In the genomic region with DNA sequence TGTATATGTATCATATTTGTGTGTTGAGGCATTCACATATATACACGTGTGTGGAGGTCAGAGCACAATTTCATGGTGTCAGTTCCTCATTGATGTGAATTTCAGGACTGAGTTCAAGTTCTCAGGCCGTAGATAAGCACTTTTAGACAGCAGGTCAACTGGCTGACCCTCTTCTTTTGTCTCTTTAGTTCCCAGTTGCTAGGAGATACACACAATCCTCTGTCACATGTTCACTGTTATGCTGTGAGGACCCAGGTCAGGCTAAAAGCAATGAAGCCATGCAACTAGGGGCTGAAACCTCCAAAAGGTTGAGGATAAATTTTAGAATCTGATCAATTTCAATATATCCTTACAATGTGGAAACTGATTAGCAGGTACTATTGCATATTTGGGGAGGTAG, we compare ENCODE assay signal across 29 mouse cellular contexts.
DNase-seq lines count a peak whose midpoint lies in the region; ATAC-seq lines count a peak whose summit lies in the region.
"Had no signal": no experiment of that assay in that cellular context is flagged by ENCODE, and none has a peak within 500 bp of the region (broad histone marks: within the 10 kb centered on the region; RNA-seq: fewer than 3 reads in every experiment).

No protein-coding gene starts in this region.

- H3K9ac ChIP-seq in forebrain, embryonic 13.5 days: no peak overlapping the region
- no peak overlapping the region for H3K9ac ChIP-seq in forebrain, embryonic 14.5 days (ENCODE audit: low read length)
- H3K9ac ChIP-seq in midbrain, embryonic 12.5 days (replicated peaks): no peak overlapping the region
- no peak overlapping the region for H3K9ac ChIP-seq in midbrain, embryonic 14.5 days (replicated peaks; ENCODE audit: low read length)
- H3K9ac ChIP-seq in neural tube, embryonic 14.5 days (replicated peaks; ENCODE audit: low read depth, low read length): no peak overlapping the region
- H3K9ac ChIP-seq: heart, embryonic 12.5 days; intestine, embryonic 15.5 days; liver, embryonic 14.5 days; neural tube, embryonic 13.5 days had no signal

- intact Hi-C loops in left cerebral cortex, postnatal 14 days (cut with DNase I): no loop called here

- H3K4me1 ChIP-seq in forebrain, embryonic 13.5 days: peaks cover 12% of the 10 kb centered on the region
- peaks cover 6% of the 10 kb centered on the region for H3K4me1 ChIP-seq in forebrain, embryonic 14.5 days (ENCODE audit: control insufficient read depth, insufficient read depth, low read length)
- peaks cover 13% of the 10 kb centered on the region for H3K4me1 ChIP-seq in midbrain, embryonic 12.5 days
- peaks cover 12% of the 10 kb centered on the region for H3K4me1 ChIP-seq in midbrain, embryonic 14.5 days (ENCODE audit: control insufficient read depth, insufficient read depth, low read length)
- peaks cover 9% of the 10 kb centered on the region; the same call in 1 of the 2 replicates for H3K4me1 ChIP-seq in neural tube, embryonic 14.5 days (ENCODE audit: control insufficient read depth, insufficient read depth, low read length)
- H3K4me1 ChIP-seq: heart, embryonic 12.5 days; intestine, embryonic 15.5 days had no signal

- WGBS in forebrain, embryonic 13.5 days: 30% methylated on average over 2 of the region's 2 CpGs
- WGBS in forebrain, embryonic 14.5 days: 41% methylated on average over 2 of the region's 2 CpGs
- 19% methylated on average over 2 of the region's 2 CpGs for WGBS in midbrain, embryonic 12.5 days
- WGBS in midbrain, embryonic 14.5 days: 8% methylated on average over 2 of the region's 2 CpGs
- 25% methylated on average over 2 of the region's 2 CpGs for WGBS in neural tube, embryonic 14.5 days

- H3K27ac ChIP-seq in forebrain, embryonic 13.5 days: no peak overlapping the region
- H3K27ac ChIP-seq in forebrain, embryonic 14.5 days (ENCODE audit: low read depth, low read length): no peak overlapping the region
- no peak overlapping the region for H3K27ac ChIP-seq in midbrain, embryonic 12.5 days (replicated peaks)
- H3K27ac ChIP-seq in midbrain, embryonic 14.5 days (replicated peaks; ENCODE audit: low read depth, low read length): no peak overlapping the region
- no peak overlapping the region for H3K27ac ChIP-seq in neural tube, embryonic 14.5 days (ENCODE audit: low read depth, low read length)
- H3K27ac ChIP-seq: heart, adult 2 months; hindbrain, postnatal 0 days; intestine, embryonic 15.5 days; layer of hippocampus, adult 2 months; liver, embryonic 14.5 days; macrophage; neural tube, embryonic 13.5 days; stomach, postnatal 0 days had no signal

- H3K9me3 ChIP-seq in forebrain, embryonic 13.5 days (replicated peaks): no peaks in the 10 kb centered on the region
- no peaks in the 10 kb centered on the region for H3K9me3 ChIP-seq in forebrain, embryonic 14.5 days (replicated peaks; ENCODE audit: control insufficient read depth, low read length)
- H3K9me3 ChIP-seq in midbrain, embryonic 12.5 days: no peaks in the 10 kb centered on the region
- H3K9me3 ChIP-seq in midbrain, embryonic 14.5 days (ENCODE audit: control insufficient read depth, low read length): no peaks in the 10 kb centered on the region
- H3K9me3 ChIP-seq in neural tube, embryonic 14.5 days (ENCODE audit: control insufficient read depth, low read length): no peaks in the 10 kb centered on the region
- H3K9me3 ChIP-seq: heart, embryonic 12.5 days; intestine, embryonic 15.5 days; neural tube, embryonic 13.5 days had no signal

- peak; percentile 44; the same call in 1 of the 2 replicates for ATAC-seq in forebrain, embryonic 13.5 days
- no peak for ATAC-seq in forebrain, embryonic 14.5 days
- peak; percentile 83 for ATAC-seq in midbrain, embryonic 12.5 days (ENCODE audit: low FRiP score, low read depth)
- ATAC-seq in midbrain, embryonic 14.5 days (ENCODE audit: low FRiP score, low TSS enrichment): no peak
- ATAC-seq in neural tube, embryonic 14.5 days (ENCODE audit: low read depth): peak; percentile 69; the same call in 1 of the 2 replicates
- ATAC-seq: hindbrain, postnatal 0 days; intestine, embryonic 15.5 days had no signal

- no peaks in the 10 kb centered on the region for H3K27me3 ChIP-seq in forebrain, embryonic 13.5 days
- H3K27me3 ChIP-seq in forebrain, embryonic 14.5 days (replicated peaks; ENCODE audit: control insufficient read depth, insufficient read depth, low read length): no peaks in the 10 kb centered on the region
- no peaks in the 10 kb centered on the region for H3K27me3 ChIP-seq in midbrain, embryonic 12.5 days
- H3K27me3 ChIP-seq in midbrain, embryonic 14.5 days (ENCODE audit: control insufficient read depth, insufficient read depth, low read length): no peaks in the 10 kb centered on the region
- no peaks in the 10 kb centered on the region for H3K27me3 ChIP-seq in neural tube, embryonic 14.5 days (ENCODE audit: control insufficient read depth, insufficient read depth, low read length)
- H3K27me3 ChIP-seq: heart, embryonic 12.5 days; intestine, embryonic 15.5 days; neural tube, embryonic 13.5 days had no signal

- no peak for DNase-seq in forebrain, embryonic 14.5 days (ENCODE audit: low spot score)
- DNase-seq in midbrain, embryonic 14.5 days: no peak
- peak; percentile 65 for DNase-seq in embryo, embryonic 10 days (ENCODE audit: low spot score)
- no peak for DNase-seq in left cerebral cortex, postnatal 14 days (ENCODE audit: low spot score in 2 of 2)
- DNase-seq: adrenal gland, postnatal 10 days; cerebellum, adult 11 months; cerebellum, adult 9-11 months; heart, adult 2 months; heart, postnatal 4 days; kidney, adult 2 months; kidney, postnatal 36 days; liver; lung, adult 2 months; lung, postnatal 10 days; right cerebral cortex, postnatal 4 days; thymus, adult 18-20 months; thymus, postnatal 25 days had no signal

- no peak overlapping the region for H3K4me3 ChIP-seq in forebrain, embryonic 13.5 days
- no peak overlapping the region for H3K4me3 ChIP-seq in forebrain, embryonic 14.5 days (ENCODE audit: low read depth, low read length)
- H3K4me3 ChIP-seq in midbrain, embryonic 12.5 days: no peak overlapping the region
- no peak overlapping the region for H3K4me3 ChIP-seq in midbrain, embryonic 14.5 days (replicated peaks; ENCODE audit: low read depth, low read length)
- no peak overlapping the region for H3K4me3 ChIP-seq in neural tube, embryonic 14.5 days (ENCODE audit: low read depth, low read length)
- H3K4me3 ChIP-seq: heart, adult 2 months; heart, embryonic 12.5 days; intestine, embryonic 15.5 days; layer of hippocampus, adult 2 months; neural tube, embryonic 13.5 days had no signal

- H3K36me3 ChIP-seq in forebrain, embryonic 13.5 days (ENCODE audit: poor library complexity, severe bottlenecking): no peaks in the 10 kb centered on the region
- no peaks in the 10 kb centered on the region for H3K36me3 ChIP-seq in forebrain, embryonic 14.5 days (ENCODE audit: control insufficient read depth, insufficient read depth, low read length)
- H3K36me3 ChIP-seq in midbrain, embryonic 12.5 days: no peaks in the 10 kb centered on the region
- no peaks in the 10 kb centered on the region for H3K36me3 ChIP-seq in midbrain, embryonic 14.5 days (ENCODE audit: control insufficient read depth, insufficient read depth, low read length)
- no peaks in the 10 kb centered on the region for H3K36me3 ChIP-seq in neural tube, embryonic 14.5 days (ENCODE audit: control insufficient read depth, insufficient read depth, low read length)
- H3K36me3 ChIP-seq: G1E; heart, embryonic 12.5 days; intestine, embryonic 15.5 days; neural tube, embryonic 13.5 days had no signal

- no peak overlapping the region for H3K4me2 ChIP-seq in forebrain, embryonic 13.5 days
- H3K4me2 ChIP-seq in forebrain, embryonic 14.5 days (ENCODE audit: low read length): no peak overlapping the region
- H3K4me2 ChIP-seq in midbrain, embryonic 12.5 days (replicated peaks): no peak overlapping the region
- no peak overlapping the region for H3K4me2 ChIP-seq in midbrain, embryonic 14.5 days (ENCODE audit: low read length)
- H3K4me2 ChIP-seq in neural tube, embryonic 14.5 days (ENCODE audit: low read depth, low read length): no peak overlapping the region
- H3K4me2 ChIP-seq: heart, embryonic 12.5 days; intestine, embryonic 15.5 days; neural tube, embryonic 13.5 days had no signal

Comparison
In these comparisons a context has a peak if more than half of its experiments do, and no peak if none do; other contexts are left out.
1. ATAC-seq: peak in forebrain, embryonic 13.5 days (single experiment), midbrain, embryonic 12.5 days (single experiment) and neural tube, embryonic 14.5 days (single experiment); none in forebrain, embryonic 14.5 days (single experiment) and midbrain, embryonic 14.5 days (single experiment).